Mouse (Mus musculus): ENCODE measurements around the gene Arhgef10l. TPM values are rescaled to one million over a fixed set of nuclear protein-coding genes. Genes with fewer than 3 reads are reported as not detected.

The Arhgef10l gene
- polyA plus RNA-seq, 1 experiment: 0.12 TPM

GRCm38 (mm10) chr4:140549975-140550374, 115.8 kb downstream of the Arhgef10l start:
- TF ChIP-seq GATA1 (IDR thresholded peaks at IDR 0.05; ENCODE audit: low read length) (no peak), TAL1 (IDR thresholded peaks at IDR 0.05; ENCODE audit: low read length) (no peak)
- no peaks in the 10 kb centered on the region; the same call in 1 of the 2 replicates for H3K36me3 ChIP-seq (ENCODE audit: control insufficient read depth)

DNA sequence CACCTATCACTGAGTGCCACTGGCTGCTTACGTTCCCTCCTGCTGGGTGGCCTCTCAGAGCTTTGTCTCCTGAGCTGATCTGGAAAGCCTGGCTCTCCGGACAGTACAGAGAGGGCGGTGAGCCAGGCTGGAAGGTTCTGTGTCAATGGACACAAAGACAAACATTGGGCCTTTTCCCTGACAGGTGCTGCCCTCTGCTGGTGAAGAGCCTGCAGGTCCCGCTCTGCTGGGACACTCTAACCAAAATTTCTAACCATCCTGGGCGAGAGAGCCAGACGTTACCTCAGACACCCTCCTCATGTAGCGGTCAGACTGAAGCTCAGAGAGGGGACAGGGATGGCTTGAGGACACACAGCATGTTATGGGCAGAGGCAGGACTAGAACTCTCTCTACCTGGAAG, 118.3 kb downstream of the Arhgef10l start:
- H3K9me3 ChIP-seq (ENCODE audit: control insufficient read depth, low read length): no peaks in the 10 kb centered on the region
- H3K4me1 ChIP-seq (ENCODE audit: control insufficient read depth): no peaks in the 10 kb centered on the region
- no peak for TF ChIP-seq TAL1 (IDR thresholded peaks at IDR 0.05; ENCODE audit: low read length)
- no peak for TF ChIP-seq GATA1 (IDR thresholded peaks at IDR 0.05; ENCODE audit: low read length)
- H3K36me3 ChIP-seq (ENCODE audit: control insufficient read depth): no peaks in the 10 kb centered on the region; the same call in 1 of the 2 replicates
- H3K27me3 ChIP-seq (ENCODE audit: control insufficient read depth): no peaks in the 10 kb centered on the region
- no peak overlapping the region for H3K4me3 ChIP-seq (replicated peaks)

More at GRCm38 (mm10) chr4:140549975-140550374, 115.8 kb downstream of the Arhgef10l start:
- peaks cover 2% of the 10 kb centered on the region for H3K4me1 ChIP-seq (ENCODE audit: control insufficient read depth)
- no peaks in the 10 kb centered on the region for H3K27me3 ChIP-seq (ENCODE audit: control insufficient read depth)
- no peak overlapping the region for H3K4me3 ChIP-seq (replicated peaks)
- no peaks in the 10 kb centered on the region for H3K9me3 ChIP-seq (ENCODE audit: control insufficient read depth, low read length)

- Histone ChIP-seq H3K4me1 (ENCODE audit: control insufficient read depth) (no peaks in the 10 kb centered on the region), H3K27me3 (ENCODE audit: control insufficient read depth) (no peaks in the 10 kb centered on the region), H3K9me3 (ENCODE audit: control insufficient read depth, low read length) (no peaks in the 10 kb centered on the region), H3K36me3 (ENCODE audit: control insufficient read depth) (no peaks in the 10 kb centered on the region; the same call in 1 of the 2 replicates), H3K4me3 (replicated peaks) (no peak overlapping the region)
- TF ChIP-seq GATA1 (IDR thresholded peaks at IDR 0.05; ENCODE audit: low read length) (no peak), TAL1 (IDR thresholded peaks at IDR 0.05; ENCODE audit: low read length) (no peak)
These were observed 126.7 kb downstream of the Arhgef10l start for GRCm38 (mm10) chr4:140539125-140539524.

DNA sequence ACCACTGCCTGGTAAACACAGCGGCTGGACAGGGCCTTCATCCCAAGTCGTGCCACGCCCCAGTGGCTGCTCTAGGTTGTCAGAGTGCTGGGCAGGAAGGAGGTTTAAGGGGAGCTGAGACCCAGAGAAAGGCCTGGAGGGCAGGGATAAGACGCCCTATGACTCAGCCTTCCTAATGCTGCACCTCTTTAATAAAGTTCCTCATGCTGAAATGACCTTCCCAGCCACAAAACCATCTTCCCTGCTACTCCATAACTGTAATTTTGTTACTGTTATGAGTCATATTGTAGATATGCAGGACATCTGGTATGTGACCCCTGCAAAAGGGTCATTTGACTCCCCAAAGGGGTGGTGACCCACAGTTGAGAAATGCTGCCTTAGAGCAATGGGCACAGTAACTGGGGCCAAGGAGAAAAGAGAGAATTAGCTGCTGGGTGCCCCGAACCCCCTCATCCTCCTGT, 128.2 kb downstream of the Arhgef10l start:
- Histone ChIP-seq H3K9me3 (ENCODE audit: control insufficient read depth, low read length) (no peaks in the 10 kb centered on the region), H3K36me3 (ENCODE audit: control insufficient read depth) (no peaks in the 10 kb centered on the region; the same call in 1 of the 2 replicates), H3K4me3 (replicated peaks) (no peak overlapping the region), H3K4me1 (ENCODE audit: control insufficient read depth) (no peaks in the 10 kb centered on the region), H3K27me3 (ENCODE audit: control insufficient read depth) (no peaks in the 10 kb centered on the region)
- TF ChIP-seq TAL1 (IDR thresholded peaks at IDR 0.05; ENCODE audit: low read length) (no peak), GATA1 (IDR thresholded peaks at IDR 0.05; ENCODE audit: low read length) (no peak)

DNA sequence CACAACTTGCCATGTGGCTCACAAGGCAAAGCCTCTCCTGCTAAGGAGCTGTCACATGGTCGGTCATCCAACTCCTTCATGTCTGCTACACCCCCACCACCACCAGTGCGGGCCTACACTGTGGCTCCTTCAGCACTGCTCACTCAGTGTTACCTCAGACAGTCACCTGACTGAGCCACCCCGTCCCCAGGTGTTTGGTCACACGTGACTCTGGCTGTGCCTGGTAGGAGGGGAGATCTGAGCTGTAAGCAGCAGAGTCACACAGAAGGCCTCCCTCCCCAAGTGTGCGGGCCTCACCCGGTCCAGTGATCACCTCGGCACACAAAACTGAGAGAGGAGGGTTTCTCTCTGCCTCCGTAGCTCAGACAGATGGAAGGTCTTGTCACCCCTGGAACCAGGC, 130.5 kb downstream of the Arhgef10l start:
- peaks cover 1% of the 10 kb centered on the region; the same call in 1 of the 2 replicates for H3K4me1 ChIP-seq (ENCODE audit: control insufficient read depth)
- no peaks in the 10 kb centered on the region for H3K9me3 ChIP-seq (ENCODE audit: control insufficient read depth, low read length)
- H3K36me3 ChIP-seq (ENCODE audit: control insufficient read depth): no peaks in the 10 kb centered on the region; the same call in 1 of the 2 replicates
- TF ChIP-seq TAL1 (IDR thresholded peaks at IDR 0.05; ENCODE audit: low read length): no peak
- no peak for TF ChIP-seq GATA1 (IDR thresholded peaks at IDR 0.05; ENCODE audit: low read length)
- H3K27me3 ChIP-seq (ENCODE audit: control insufficient read depth): no peaks in the 10 kb centered on the region
- H3K4me3 ChIP-seq (replicated peaks): no peak overlapping the region

DNA sequence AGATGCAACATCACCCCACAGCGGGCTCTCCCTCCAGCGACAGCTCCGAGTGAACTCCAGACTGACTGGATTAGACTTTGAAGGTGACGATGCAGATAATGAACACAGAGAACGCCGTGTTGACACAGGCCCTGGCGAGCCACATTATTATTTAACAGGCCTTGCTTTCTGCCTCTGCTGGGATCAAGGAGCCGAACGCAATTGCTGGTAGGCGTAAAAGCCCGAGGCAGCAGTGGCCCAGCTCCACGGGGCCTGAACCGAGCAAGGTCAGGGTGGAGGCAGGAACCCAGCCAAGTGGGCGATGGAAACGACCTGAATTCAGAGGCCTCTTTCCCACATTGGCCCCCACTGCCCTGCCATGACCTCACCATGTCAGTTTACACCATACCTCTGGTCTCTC, 133.5 kb downstream of the Arhgef10l start:
- no peak overlapping the region for H3K4me3 ChIP-seq (replicated peaks)

DNA sequence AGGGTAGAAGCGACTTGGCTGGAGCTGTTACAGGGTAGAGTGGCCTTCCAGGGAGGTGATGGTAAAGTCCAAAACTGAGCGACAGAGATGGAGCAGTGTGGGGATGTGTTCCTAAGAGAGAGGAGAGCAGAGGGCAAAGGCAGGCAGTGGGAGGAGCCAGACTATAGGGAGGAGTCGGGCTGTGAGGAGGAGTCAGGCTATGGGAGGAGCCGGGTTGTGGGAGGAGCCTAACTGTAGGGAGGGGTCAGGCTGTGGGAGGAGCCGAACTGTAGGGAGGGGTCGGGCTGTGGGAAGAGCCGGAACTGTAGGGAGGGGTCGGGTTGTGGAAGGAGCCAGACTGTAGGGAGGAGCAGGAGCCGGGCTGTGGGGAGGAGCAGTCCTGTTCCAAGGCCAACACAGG, 134.8 kb downstream of the Arhgef10l start:
- Histone ChIP-seq H3K36me3 (ENCODE audit: control insufficient read depth) (no peaks in the 10 kb centered on the region; the same call in 1 of the 2 replicates), H3K27me3 (ENCODE audit: control insufficient read depth) (no peaks in the 10 kb centered on the region), H3K9me3 (ENCODE audit: control insufficient read depth, low read length) (no peaks in the 10 kb centered on the region), H3K4me3 (replicated peaks) (no peak overlapping the region), H3K4me1 (ENCODE audit: control insufficient read depth) (peaks cover 1% of the 10 kb centered on the region; the same call in 1 of the 2 replicates)
- no peak for TF ChIP-seq GATA1 (IDR thresholded peaks at IDR 0.05; ENCODE audit: low read length)

More for the DNA sequence above, 133.5 kb downstream of the Arhgef10l start:
- H3K27me3 ChIP-seq (ENCODE audit: control insufficient read depth): no peaks in the 10 kb centered on the region
- no peaks in the 10 kb centered on the region; the same call in 1 of the 2 replicates for H3K36me3 ChIP-seq (ENCODE audit: control insufficient read depth)
- peaks cover 1% of the 10 kb centered on the region; the same call in 1 of the 2 replicates for H3K4me1 ChIP-seq (ENCODE audit: control insufficient read depth)
- no peaks in the 10 kb centered on the region for H3K9me3 ChIP-seq (ENCODE audit: control insufficient read depth, low read length)
- TF ChIP-seq TAL1 (IDR thresholded peaks at IDR 0.05; ENCODE audit: low read length) (no peak), GATA1 (IDR thresholded peaks at IDR 0.05; ENCODE audit: low read length) (no peak)

- TF ChIP-seq GATA1 (IDR thresholded peaks at IDR 0.05; ENCODE audit: low read length) (no peak), TAL1 (IDR thresholded peaks at IDR 0.05; ENCODE audit: low read length) (no peak)
- H3K4me3 ChIP-seq (replicated peaks): no peak overlapping the region
- H3K27me3 ChIP-seq (ENCODE audit: control insufficient read depth): no peaks in the 10 kb centered on the region
- no peaks in the 10 kb centered on the region for H3K36me3 ChIP-seq (ENCODE audit: control insufficient read depth)
- no peaks in the 10 kb centered on the region for H3K9me3 ChIP-seq (ENCODE audit: control insufficient read depth, low read length)
- H3K4me1 ChIP-seq (ENCODE audit: control insufficient read depth): peaks cover 1% of the 10 kb centered on the region; the same call in 1 of the 2 replicates
These were observed 136.1 kb downstream of the Arhgef10l start for GRCm38 (mm10) chr4:140529735-140530134.

DNA sequence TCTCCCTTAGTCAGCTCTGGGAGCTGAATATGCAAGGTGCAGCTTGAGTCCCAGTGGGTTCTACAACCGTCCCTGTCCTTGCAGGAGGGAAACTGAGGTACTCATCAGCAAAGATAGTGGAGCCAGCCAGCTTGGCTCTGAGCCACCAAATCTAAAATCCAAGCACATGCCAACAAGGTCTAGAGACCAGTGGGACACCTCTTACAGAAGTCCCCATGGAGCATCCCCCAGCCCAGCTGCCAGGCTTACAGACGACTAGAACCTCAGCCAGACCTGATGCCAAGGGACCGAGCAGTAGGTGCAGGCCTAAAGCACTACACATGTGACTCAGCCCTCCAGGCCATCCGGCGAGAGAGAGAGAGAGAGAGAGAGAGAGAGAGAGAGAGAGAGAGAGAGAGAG, 137.4 kb downstream of the Arhgef10l start:
- Histone ChIP-seq H3K9me3 (ENCODE audit: control insufficient read depth, low read length) (no peaks in the 10 kb centered on the region), H3K36me3 (ENCODE audit: control insufficient read depth) (no peaks in the 10 kb centered on the region), H3K4me1 (ENCODE audit: control insufficient read depth) (peaks cover 1% of the 10 kb centered on the region; the same call in 1 of the 2 replicates), H3K27me3 (ENCODE audit: control insufficient read depth) (no peaks in the 10 kb centered on the region), H3K4me3 (replicated peaks) (no peak overlapping the region)
- no peak for TF ChIP-seq TAL1 (IDR thresholded peaks at IDR 0.05; ENCODE audit: low read length)
- no peak for TF ChIP-seq GATA1 (IDR thresholded peaks at IDR 0.05; ENCODE audit: low read length)

Data from erythroblast, embryonic 14.5 days (primary cell).